Mouse (Mus musculus): ENCODE results near the gene Auh.

- TF ChIP-seq POLR2A (IDR thresholded peaks at IDR 0.05; ENCODE audit: low read depth, low read length) (no peak), CTCF (IDR thresholded peaks at IDR 0.05; ENCODE audit: borderline replicate concordance, insufficient read depth, low read length) (no peak)
Measured at GRCm38 (mm10) chr13:52826666-52827065, 102.8 kb downstream of the Auh start.

Data from embryonic fibroblast, embryonic 13.5 days (primary cell).